Mouse (Mus musculus): ENCODE data around the gene Tmem208.
A peak's percentile ranks its signal among the peaks of the same experiment; 100 is the strongest.

The Tmem208 gene

DNA sequence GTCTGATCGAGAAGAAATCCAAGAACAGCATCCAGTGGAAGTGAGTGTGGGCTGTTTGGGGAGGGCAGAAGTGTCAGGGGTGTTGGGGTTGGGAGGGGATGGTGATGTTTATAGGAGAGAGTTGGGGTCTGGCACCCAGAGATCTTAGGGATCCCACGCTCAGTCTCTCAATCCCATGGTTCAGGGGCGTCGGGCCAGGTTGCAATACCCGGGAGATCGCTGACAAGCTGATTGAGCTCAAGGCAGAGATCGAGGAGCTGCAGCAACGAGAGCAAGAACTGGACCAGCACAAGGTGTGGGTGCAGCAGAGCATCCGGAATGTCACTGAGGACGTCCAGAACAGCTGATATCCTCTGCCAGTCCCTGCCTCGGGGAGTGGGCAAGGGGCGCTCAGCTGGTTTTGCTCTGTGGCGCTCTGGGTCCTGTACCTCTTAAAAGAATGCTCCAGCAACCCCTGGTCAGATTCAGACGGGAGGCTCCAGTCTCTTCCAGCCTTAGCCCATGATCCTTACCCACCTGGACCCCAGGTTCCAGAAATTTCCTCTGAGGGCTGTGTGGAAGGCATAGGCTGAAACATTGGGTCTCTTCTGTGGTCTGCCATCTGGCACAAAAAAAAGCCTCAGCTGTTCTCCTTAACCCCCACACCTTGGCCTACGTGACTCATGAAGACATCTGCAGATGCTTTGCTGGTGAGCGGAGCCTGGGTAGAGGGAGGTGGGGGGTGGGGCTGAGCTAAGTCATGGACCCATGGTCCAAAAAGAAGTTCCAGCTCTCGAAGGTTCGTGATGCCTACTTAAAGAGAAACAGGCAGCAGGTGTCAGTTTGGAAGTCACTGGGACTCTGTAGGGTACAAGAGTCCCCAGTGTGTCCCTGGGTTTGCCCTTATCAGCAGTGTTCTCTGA lies 27.6 kb upstream of the Tmem208 start:
- DNase-seq (ENCODE audit: low spot score): no peak

DNA sequence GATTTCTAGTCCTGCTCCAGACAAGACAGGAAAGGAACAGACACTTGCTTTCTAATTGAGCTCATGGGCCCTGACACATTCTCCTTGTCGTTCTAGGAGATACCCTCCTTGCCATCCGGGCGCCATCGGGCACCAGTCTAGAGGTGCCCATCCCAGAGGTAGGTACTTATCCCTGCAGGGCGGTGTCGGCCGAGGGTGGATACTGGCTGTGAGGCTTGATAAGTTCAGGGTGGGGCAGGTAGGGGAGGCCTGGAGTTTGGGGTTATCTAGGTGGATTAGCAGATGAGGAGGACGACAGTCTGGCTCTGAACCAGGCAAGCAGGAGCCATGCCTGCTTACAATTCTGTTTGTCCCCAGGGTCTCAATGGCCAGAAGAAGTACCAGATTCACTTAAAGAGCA lies 26.2 kb upstream of the Tmem208 start:
- DNase-seq (ENCODE audit: low spot score): no peak

DNA sequence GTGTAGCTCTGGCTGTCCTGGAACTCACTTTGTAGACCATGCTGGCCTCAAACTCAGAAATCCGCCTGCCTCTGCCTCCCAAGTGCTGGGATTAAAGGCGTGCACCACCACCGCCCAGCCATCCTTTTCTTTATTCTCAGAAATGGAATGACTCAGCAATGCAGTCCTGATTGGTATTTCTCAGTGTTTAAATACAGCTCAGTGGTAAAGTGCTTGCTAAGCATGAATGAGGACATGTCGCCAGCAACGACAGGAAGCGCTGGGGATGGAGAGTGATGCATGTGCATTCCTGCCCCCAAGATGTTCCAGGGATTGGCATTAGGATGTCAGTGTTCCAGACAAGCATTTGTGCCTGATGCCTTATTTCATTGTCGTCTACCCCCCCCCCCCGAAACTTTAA lies 22.8 kb upstream of the Tmem208 start:
- DNase-seq (ENCODE audit: low spot score): no peak

DNA sequence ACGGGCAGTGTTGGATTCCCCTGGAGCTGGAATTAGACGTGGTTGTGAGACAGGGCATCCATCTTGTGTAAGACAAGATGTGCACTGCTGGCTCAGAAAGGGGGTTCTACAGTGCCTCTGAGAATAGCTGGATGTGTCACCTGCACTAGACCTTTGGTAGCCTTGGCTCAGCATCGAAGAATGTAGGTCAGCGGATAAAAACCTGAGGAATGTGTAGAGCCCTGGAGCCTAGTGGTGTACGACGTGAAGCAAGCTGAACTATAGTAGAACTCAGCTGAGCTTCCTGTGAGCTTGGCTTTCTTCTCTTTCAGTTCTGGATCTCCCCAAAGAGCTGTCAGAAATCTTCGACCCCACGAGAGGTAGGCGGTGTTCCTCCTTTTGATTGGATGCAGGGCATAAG lies 22.3 kb upstream of the Tmem208 start:
- no peak for DNase-seq (ENCODE audit: low spot score)

DNA sequence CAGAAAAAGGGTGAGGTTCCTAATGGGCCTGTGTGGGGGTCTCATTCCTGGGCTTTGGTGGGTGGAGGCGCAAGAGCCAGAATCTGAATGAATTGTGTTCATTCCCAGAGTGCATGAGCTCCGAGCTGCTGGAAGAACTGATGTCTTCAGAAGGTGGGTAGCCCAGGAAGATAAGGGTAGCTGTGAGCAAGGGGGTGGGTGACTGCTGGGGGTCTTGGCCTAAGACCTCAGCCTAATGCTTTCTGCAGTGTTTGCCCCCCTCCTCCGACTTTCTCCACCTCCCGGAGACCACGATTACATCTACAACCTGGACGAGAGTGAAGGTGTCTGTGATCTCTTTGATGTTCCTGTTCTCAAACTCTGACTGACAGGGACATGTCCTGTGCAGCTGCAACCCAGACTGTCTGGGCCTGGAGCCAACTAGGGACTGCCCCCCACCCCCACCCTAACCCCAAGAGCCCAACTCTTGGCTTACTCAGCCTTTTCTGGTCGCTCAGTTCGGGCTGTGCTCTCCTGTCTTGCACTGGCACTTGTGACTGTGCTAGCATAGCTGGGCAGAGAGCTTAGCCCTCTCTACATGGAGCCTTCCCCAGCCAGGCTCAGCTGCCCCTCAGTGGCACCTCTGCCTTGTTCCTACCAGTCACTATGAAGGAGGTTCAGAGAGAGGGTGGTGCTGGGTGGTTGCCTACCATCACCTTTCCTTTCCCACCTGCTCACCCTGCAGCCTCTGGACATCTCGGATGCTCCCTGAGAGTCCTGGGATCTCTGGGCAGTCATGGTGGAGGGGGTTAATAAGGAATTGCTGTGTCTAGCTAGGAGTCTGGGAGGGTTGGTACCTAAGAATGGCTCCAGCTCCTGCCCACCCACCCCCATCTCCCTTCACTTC lies 21.6 kb upstream of the Tmem208 start:
- no peak for DNase-seq (ENCODE audit: low spot score)

DNA sequence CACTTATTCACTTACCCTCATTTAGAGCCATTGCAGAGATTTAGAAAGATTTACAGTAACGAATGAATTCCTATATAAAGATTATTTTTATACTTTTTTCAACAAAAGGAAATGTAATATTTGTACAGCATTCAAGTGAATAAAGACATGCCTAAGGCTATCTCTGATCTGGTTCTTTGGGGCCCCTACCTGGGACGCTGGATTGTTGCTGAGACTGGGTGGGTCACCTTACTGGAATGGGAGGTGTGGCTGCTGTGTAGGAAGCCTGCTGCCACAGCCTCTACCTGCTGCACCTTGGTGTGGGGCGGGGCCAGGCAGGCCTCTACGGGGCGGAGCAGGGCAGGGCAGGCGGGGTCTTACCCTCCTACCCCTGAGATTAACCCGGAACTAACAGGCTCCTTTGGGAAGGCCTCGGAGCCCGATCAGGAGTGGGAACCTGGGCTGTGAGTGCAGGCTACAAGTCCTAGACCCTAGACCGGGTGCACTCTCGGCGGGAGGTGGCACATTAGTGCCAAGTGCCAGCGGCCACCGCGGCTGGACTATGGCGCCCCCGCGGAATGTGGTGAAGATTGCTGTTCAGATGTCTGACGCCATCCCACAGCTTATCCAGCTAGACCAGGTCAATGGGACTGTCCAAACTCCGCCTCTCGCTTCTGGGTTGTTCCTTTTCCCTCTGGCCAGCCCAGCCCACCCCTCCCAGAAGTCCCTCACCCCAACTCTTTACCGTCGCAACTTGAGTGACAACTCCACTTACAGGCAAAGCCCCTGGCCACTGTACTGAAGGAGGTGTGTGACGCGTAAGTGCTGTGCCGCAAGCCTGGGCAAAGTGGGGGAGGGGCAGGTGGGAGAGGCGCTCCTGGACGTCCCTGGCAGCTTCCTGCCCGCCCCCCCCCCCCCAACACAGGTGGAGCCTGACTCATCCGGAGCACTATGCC lies 20.7 kb upstream of the Tmem208 start, which contains the start of gene Elmo3:
Elmo3 (plus strand) TSS at position 391 of the 935 bp plus-strand sequence.
- peak; percentile 44 for DNase-seq (ENCODE audit: low spot score)

DNA sequence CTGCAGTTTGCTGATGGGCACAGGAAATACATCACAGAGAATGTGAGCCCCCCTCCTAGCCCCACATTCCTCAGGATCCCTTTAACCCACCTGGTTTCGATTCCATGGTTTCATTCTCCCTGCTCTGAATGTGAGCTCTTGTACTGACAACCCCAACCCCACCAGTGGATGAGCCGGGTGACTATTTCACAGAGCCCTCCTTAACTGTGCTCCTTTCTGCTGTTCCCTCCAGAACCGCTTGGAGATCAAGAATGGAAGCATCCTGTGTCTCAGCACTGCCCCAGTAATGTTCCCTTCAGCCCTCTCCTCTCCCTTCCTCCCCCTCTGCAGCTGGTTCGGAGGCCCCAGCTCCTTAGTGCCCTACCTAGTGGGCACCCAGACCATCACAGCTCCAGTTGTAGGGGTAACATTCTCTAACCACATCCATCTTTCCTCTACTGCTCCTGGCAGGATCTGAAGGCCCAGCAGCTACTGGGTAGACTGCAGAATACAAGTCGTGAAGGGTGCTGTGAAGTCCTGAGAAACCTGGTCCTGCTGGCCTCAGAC lies 19.9 kb upstream of the Tmem208 start:
- DNase-seq (ENCODE audit: low spot score): no peak

DNA sequence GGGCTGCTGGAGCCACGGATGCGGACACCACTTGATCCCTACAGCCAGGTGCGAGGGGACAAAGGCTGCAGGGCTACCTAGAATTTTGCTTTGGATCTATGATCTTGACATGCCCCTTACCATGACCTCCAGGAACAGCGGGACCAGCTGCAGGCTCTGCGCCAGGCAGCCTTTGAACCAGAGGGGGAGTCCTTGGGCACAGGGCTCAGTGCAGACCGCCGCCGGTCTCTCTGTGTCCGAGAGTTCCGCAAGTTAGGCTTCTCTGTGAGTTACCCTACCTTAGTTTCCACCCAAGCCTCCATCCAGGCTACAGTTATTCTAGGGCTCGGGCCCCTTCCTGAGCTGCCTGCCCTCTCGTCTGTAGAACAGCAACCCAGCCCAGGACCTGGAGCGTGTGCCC lies 18.5 kb upstream of the Tmem208 start:
- DNase-seq (ENCODE audit: low spot score): no peak

DNA sequence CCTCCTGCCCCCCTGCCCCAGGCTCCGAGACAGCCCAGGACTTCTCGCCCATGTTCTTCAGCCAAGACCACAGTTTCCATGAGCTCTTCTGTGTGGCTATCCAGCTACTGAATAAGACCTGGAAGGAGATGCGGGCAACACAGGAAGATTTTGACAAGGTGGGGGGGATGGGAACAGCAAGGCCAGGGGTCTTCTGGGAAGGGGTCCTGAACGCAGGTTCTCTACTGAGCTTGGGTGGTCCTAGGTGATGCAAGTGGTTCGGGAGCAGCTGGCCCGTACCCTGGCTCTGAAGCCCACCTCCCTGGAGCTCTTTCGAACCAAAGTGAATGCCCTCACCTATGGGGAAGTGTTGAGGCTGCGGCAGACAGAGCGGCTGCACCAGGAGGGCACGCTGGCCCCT lies 17.7 kb upstream of the Tmem208 start:
- no peak for DNase-seq (ENCODE audit: low spot score)

DNA sequence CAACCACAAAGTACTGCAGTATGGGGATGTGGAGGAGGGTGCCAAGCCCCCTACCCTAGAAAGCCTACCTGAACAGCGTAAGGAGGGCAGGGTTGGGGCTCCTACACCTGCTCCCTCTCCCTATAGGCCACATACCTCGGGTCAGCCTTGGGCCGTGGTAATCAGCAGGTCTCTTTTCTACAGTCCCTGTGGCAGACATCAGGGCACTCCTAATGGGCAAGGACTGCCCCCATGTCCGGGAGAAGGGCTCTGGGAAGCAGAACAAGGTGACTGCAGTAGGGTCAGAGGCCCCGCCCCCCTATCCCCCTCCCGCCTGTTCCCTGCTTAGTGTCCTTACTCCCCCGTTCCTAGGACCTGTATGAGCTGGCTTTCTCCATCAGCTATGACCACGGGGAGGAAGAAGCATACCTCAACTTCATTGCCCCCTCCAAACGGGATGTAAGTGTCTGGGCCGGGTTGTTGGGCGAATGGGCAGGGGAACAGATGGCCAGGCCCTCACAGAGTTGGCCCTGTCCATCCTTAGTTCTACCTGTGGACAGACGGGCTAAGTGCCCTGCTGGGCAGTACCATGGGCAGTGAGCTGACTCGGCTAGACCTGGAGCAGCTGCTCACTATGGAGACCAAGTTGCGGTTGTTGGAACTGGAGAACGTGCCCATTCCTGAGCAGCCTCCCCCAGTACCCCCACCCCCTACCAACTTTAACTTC lies 16.9 kb upstream of the Tmem208 start:
- no peak for DNase-seq (ENCODE audit: low spot score)

DNA sequence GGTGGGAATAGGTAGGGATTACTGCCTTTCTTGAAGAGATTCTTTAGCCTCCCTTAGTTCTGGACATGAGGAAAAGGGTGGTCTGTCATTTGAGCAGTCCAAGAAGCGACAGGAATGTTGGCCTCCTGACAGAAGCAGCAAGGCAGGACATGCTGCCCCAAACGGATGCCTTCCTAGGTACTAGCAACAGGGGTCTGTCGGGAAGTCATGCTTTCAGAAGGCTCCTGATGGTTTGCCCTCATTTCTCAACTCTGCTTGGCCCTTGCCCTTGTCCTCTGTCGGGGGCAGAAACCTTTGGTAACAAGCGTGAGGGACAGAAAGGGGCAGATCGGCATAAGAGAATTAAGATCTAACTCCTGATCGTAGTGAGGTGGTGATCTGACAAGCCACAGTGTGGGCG lies 16.0 kb upstream of the Tmem208 start:
- DNase-seq (ENCODE audit: low spot score): no peak

DNA sequence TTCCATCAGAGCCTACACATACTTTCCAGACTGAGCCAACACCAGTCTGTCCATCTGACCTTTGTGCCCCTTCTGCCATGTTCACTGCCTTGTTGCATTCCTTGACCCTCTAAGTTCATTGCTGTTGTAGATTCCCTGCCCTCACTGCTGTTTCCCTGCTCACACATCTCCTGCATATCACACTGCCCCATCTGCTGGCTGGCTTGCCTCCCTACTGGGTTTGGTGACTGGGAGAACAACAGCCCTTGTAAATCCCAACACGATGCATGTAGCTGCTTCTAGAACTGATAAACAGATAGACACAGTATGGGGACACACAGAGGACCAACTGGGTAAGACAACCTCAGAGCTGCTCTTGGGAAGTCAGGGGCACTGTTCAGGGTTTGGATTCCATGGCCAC lies 14.4 kb upstream of the Tmem208 start:
- no peak for DNase-seq (ENCODE audit: low spot score)

DNA sequence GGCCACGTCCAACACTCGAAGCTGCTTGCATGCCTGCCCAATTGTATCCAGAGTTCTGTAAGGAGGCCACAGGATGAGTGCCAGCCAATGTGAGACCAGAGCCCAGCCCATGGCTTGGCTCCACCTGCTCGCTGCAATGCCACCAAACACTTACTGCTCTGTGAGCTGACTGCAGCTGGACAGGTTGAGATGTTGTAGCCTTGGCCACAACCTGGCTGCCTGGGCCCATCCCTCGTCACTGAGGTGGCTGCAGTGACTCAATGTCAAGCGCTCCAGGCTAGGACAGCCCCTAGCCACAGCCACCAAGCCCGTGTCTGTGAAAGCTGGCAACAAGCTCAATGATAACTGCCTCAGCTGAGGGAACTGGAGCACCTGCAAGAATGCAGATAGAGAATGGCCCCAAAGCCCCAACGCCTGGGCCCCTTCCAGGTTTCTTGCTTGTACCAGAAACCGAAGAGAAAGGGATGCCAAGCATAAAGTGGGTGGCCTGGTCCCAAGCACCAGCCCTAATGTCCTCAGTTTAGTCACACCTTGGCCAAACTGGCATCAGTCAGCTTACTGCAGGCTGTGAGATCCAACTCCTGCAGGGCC lies 13.2 kb upstream of the Tmem208 start:
- no peak for DNase-seq (ENCODE audit: low spot score)

DNA sequence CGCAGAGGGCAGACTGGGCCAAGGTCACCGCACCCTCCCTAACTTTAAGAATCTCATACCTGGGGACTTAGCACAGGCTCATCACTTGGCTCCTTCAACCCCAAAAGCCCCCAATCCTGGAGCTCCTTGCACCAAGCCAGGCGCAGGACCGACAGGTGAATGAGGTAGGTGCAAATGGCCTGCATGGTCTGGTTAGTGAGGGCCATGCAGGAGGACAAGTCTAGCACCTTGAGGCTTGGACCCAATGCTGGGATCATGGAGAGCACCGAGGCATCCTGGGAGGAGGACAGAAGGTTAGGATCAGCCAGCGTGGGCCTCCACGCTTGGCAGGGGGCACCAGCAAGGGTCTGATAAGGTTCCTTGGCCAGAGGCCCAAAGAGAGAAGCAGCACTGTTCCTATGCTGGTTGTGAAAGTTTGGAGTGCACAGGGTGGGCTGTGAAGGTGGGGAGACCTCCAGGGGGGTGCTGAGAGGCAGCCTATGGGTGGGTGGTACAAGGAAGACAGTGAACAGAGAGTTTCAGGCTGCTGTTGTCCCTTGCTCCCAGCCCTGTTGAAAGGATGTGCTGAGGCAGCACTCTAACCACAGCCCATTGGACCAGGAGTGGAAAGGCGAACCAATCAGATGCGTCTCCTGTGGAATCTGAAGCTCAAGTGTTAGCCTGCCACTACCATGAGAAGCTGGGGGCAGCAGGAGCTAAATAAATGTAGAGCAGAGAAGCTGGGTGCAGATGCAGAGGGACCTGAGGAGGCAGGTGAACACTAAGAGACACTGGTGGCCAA lies 12.3 kb upstream of the Tmem208 start:
- DNase-seq (ENCODE audit: low spot score): no peak

DNA sequence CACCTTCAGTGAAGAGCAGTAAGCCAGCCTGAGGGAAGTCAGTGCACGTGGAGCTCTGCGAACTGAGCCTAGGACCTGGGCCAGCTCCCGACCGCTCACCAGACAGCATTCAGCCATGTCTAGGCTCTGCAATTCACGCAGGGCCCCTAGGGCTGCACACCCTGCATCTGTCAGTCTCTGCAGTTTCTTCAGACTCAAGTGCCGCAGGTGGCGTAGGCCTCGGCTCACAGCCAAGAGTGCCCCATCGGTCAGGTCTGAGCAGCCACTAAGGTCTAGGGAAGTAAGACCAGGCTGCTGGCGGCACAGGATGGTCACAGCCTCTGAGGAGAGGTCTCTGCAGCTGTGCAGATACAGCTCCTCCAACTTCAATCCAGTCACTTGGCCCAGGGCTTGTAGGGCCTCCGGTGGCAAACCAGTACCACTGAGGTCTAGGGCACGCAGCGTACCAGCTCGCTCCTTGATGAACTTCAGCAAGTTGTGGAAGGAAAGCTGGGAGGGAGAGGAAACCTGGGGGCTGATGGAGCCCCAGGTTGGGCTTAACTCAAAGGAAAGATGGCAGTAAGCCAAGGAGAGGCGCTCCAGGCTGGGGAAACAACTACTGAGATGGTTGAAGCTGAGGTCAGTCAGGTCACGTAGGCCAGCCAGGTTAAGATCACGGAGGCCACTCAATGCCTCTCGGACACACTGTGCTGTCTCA lies 10.9 kb upstream of the Tmem208 start:
- DNase-seq (ENCODE audit: low spot score): no peak

DNA sequence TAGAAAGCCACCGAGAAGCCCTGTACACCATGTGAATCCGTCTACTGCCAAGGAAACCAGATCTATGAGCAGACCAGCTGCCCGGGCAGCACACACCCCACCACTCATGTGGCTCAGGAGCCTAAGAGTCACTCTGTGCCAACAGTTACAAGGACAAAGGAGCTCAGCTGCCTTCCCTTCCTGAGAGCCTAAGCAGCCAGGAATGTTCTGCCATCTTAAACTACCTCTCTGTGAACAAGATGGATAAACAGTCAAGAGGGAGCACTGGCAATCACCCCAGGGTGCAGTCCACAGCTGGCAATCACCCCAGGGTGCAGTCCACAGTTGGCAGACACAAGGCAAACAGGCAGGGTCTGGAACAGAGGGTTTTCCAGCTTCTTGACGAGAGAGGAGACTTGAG lies 8.2 kb upstream of the Tmem208 start:
- no peak for DNase-seq (ENCODE audit: low spot score)

DNA sequence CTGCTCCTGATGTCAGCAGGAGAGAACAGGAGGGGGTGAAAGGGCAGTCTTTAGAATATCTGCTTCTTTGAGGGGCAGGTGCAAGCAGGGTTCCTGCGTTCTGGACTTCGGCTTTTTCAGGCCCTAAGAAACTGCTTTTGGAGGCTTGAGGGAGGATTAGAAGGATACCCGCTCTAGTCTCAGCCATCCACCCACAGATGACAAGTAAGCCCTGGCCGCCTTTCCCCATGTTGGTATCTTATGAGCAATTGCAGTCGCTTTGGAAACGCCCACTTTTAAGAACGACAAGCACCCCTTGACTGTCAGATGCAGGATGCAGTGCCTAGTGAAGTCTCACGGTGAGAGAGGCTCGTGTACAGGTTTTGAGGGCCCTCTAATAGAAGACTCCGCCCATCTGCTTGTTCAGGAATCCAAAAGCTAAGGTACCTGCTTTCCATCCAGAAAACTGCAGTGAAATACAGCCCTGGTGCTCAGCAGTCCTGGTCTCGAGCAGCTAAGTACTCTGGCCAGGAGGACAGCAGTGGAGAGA lies 7.4 kb upstream of the Tmem208 start:
- DNase-seq (ENCODE audit: low spot score): no peak

DNA sequence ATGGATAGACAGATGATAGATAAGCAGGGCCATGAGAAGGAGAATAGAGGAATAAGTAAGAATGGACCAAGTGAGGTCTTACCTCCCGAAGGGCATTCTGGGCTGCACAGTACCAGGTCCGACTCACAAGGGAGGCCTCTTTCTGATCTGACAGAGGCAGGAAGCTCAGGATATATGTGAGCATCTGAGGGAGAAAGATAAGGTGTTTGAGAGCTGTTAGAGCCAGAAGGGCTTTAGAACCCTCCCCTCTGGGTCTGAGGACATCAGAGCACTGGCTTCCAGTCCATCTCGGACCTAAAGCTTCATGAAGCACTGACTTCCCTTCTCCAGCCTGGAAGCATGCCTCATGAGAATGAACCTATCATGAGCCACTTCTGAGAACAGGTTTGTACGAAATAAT lies 3.0 kb upstream of the Tmem208 start:
- no peak for DNase-seq (ENCODE audit: low spot score)

DNA sequence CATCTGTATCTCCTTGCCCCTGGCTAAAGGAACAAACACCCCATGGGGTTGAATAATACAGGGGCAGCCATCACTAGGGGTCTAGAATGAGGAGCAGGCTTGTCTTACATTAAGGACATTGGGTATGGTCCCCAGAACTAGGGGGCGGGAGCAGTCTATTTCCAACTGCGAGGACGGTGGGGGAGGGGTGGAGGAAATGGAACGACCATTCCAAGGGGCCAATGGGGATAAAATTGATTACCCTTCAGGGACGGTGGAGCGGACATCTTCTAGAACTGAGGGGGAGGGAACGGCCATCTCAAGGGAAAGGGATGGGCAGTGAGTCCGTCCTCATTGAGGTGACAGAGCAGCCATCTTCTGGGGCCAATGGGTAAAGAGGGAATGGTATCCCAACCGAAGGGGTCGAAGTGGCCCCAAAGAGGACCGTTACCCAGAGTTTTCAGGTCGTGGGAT lies 487 bp upstream of the Tmem208 start:
- DNase-seq (ENCODE audit: low spot score): no peak

Data from retina, embryonic 14.5 days (tissue).